Mouse (Mus musculus) ES-Bruce4 (cell line): ENCODE measurements around the gene Cfi.

Experiments used
- CTCF ChIP-seq: IDR thresholded peaks from one replicate; pipeline ENCODE4 v1.8.1; 2011; ENCODE audit warnings: low read depth, low read length
- POLR2A ChIP-seq: IDR thresholded peaks from one replicate; pipeline ENCODE4 v1.8.1; 2011; ENCODE audit warnings: low read length; ENCODE audit not compliant: insufficient read depth

- no peak for TF ChIP-seq POLR2A
- no peak for TF ChIP-seq CTCF
These were observed 10.8 kb upstream of the Cfi start for GRCm38 (mm10) chr3:129824891-129825290.
